Mouse (Mus musculus) forebrain, embryonic 14.5 days (tissue): Measurements from ENCODE around the gene Dguok. TPM values are rescaled to one million over a fixed set of nuclear protein-coding genes. Genes with fewer than 3 reads are reported as not detected.

ENCODE experiments used
- ATAC-seq: fragments of 200-750 bp; cut with Nextera tagmentation; 2 replicates; pipeline ENCODE4 v1.8.0; 2017; ENCODE audit warnings: mild to moderate bottlenecking, moderate library complexity
- DNase-seq: peaks from one replicate; pipeline ENCODE4 v3.0.0-alpha.2; 2015; ENCODE audit warnings: low spot score
- H3K27ac ChIP-seq: fragments of 300-500 bp; sonication (generic); 2 replicates; pipeline ENCODE4 v1.5.1; 2014; ENCODE audit warnings: low read depth, mild to moderate bottlenecking, control low read depth, low read length, moderate library complexity
- H3K27me3 ChIP-seq: fragments of 300-500 bp; sonication (generic); replicated peaks from 2 replicates; pipeline ENCODE4 v1.6.1; 2014; ENCODE audit warnings: low read length, control low read depth, mixed read lengths; ENCODE audit not compliant: control insufficient read depth, insufficient read depth
- H3K36me3 ChIP-seq: fragments of 300-500 bp; sonication (generic); 2 replicates; pipeline ENCODE4 v1.6.1; 2014; ENCODE audit warnings: low read length, control low read depth; ENCODE audit not compliant: control insufficient read depth, insufficient read depth
- H3K4me1 ChIP-seq: fragments of 300-500 bp; sonication (generic); 2 replicates; pipeline ENCODE4 v1.6.1; 2014; ENCODE audit warnings: antibody characterized with exemption, low read length, control low read depth; ENCODE audit not compliant: control insufficient read depth, insufficient read depth
- H3K4me2 ChIP-seq: fragments of 300-500 bp; sonication (generic); 2 replicates; pipeline ENCODE4 v1.6.1; 2014; ENCODE audit warnings: mild to moderate bottlenecking, control low read depth, low read length
- H3K4me3 ChIP-seq: fragments of 300-500 bp; sonication (generic); 2 replicates; pipeline ENCODE4 v1.5.1; 2014; ENCODE audit warnings: low read depth, low read length, control low read depth
- H3K9ac ChIP-seq: fragments of 300-500 bp; sonication (generic); 2 replicates; pipeline ENCODE4 v1.6.1; 2014; ENCODE audit warnings: mild to moderate bottlenecking, low read length, control low read depth, moderate library complexity
- H3K9me3 ChIP-seq: fragments of 300-500 bp; sonication (generic); replicated peaks from 2 replicates; pipeline ENCODE4 v1.6.1; 2016; ENCODE audit warnings: low read length, control low read depth, mixed read lengths; ENCODE audit not compliant: control insufficient read depth
- WGBS: fragments of 180-500 bp; shearing (Covaris S2); extraction: QIAGEN DNeasy Blood & Tissue Kit; methylation state at CpG from one replicate; pipeline ENCODE4 v1.1.7; 2014; 5-methylcytosine and 5-hydroxymethylcytosine counted together
- polyA plus RNA-seq: library from polyadenylated mRNA; unstranded; fragments of >200 nt; fragmentation: Nextera tagmentation; extraction: Ambion mirVana; gene quantifications from 2 replicates; pipeline ENCODE4 v1.2.1, GENCODE M21; 2014

Gene Dguok
- polyA plus RNA-seq, 1 experiment from 2014 or later = 71.1 TPM

GRCm38 (mm10) chr6:83442639-83443038 lies 64.1 kb downstream of the Dguok start:
- peaks cover 25% of the 10 kb centered on the region; the same call in 1 of the 2 replicates for H3K36me3 ChIP-seq
- H3K9ac ChIP-seq = peak overlapping the region; percentile 91; the same call in 1 of the 2 replicates
- H3K4me3 ChIP-seq = peak overlapping the region; percentile 74; the same call in 1 of the 2 replicates
- H3K4me1 ChIP-seq = peaks cover 75% of the 10 kb centered on the region
- peak overlapping the region; percentile 98; the same call in 1 of the 2 replicates for H3K27ac ChIP-seq
- 33% methylated on average over 3 of the region's 3 CpGs for WGBS
- H3K27me3 ChIP-seq = no peaks in the 10 kb centered on the region
- ATAC-seq (no peak), DNase-seq (no peak)
- peak overlapping the region; percentile 75 for H3K4me2 ChIP-seq
- H3K9me3 ChIP-seq = no peaks in the 10 kb centered on the region

- H3K27ac ChIP-seq = peak overlapping the region; percentile 98
- H3K4me3 ChIP-seq = peak overlapping the region; percentile 74
- peaks cover 22% of the 10 kb centered on the region; the same call in 1 of the 2 replicates for H3K36me3 ChIP-seq
- DNase-seq = peak; percentile 91
- H3K27me3 ChIP-seq = no peaks in the 10 kb centered on the region
- ATAC-seq = peak; percentile 91
- WGBS = under 1% methylated on average over 48 of the region's 48 CpGs
- peak overlapping the region; percentile 75 for H3K4me2 ChIP-seq
- H3K9ac ChIP-seq = peak overlapping the region; percentile 91
- H3K9me3 ChIP-seq = no peaks in the 10 kb centered on the region
- peaks cover 77% of the 10 kb centered on the region for H3K4me1 ChIP-seq
Observed at GRCm38 (mm10) chr6:83441259-83442061, 65.3 kb downstream of the Dguok start.

GRCm38 (mm10) chr6:83440510-83441258 lies 66.1 kb downstream of the Dguok start:
- 2% methylated on average over 26 of the region's 26 CpGs for WGBS
- Histone ChIP-seq H3K9me3 (no peaks in the 10 kb centered on the region), H3K9ac (peak overlapping the region; percentile 91), H3K27me3 (no peaks in the 10 kb centered on the region), H3K27ac (peak overlapping the region; percentile 98), H3K4me1 (peaks cover 78% of the 10 kb centered on the region), H3K4me2 (peak overlapping the region; percentile 75), H3K36me3 (peaks cover 25% of the 10 kb centered on the region; the same call in 1 of the 2 replicates), H3K4me3 (peak overlapping the region; percentile 74)
- peak; percentile 86 for DNase-seq
- peak; percentile 62 for ATAC-seq

- ATAC-seq (no peak), DNase-seq (no peak)
- Histone ChIP-seq H3K27me3 (no peaks in the 10 kb centered on the region), H3K9ac (peak overlapping the region; percentile 91), H3K4me2 (peak overlapping the region; percentile 75), H3K27ac (peak overlapping the region; percentile 98), H3K4me3 (peak overlapping the region; percentile 74), H3K4me1 (peaks cover 78% of the 10 kb centered on the region), H3K36me3 (peaks cover 24% of the 10 kb centered on the region), H3K9me3 (no peaks in the 10 kb centered on the region)
- WGBS = 20% methylated on average over 3 of the region's 3 CpGs
Observed at GRCm38 (mm10) chr6:83440197-83440509, 66.6 kb downstream of the Dguok start.

GRCm38 (mm10) chr6:83439781-83440180 lies 67.0 kb downstream of the Dguok start:
- Histone ChIP-seq H3K27ac (peak overlapping the region; percentile 98; the same call in 1 of the 2 replicates), H3K9me3 (no peaks in the 10 kb centered on the region), H3K4me1 (peaks cover 78% of the 10 kb centered on the region), H3K4me2 (peak overlapping the region; percentile 75), H3K36me3 (peaks cover 24% of the 10 kb centered on the region), H3K27me3 (no peaks in the 10 kb centered on the region), H3K9ac (peak overlapping the region; percentile 91), H3K4me3 (peak overlapping the region; percentile 74)
- 67% methylated on average over 5 of the region's 5 CpGs for WGBS
- ATAC-seq (no peak), DNase-seq (no peak)

- H3K4me2 ChIP-seq = peak overlapping the region; percentile 75
- WGBS = 70% methylated on average over 13 of the region's 13 CpGs
- peak overlapping the region; percentile 91 for H3K9ac ChIP-seq
- H3K27ac ChIP-seq = peak overlapping the region; percentile 17; the same call in 1 of the 2 replicates
- no peaks in the 10 kb centered on the region for H3K9me3 ChIP-seq
- H3K36me3 ChIP-seq = peaks cover 24% of the 10 kb centered on the region
- H3K4me3 ChIP-seq = peak overlapping the region; percentile 74
- H3K4me1 ChIP-seq = peaks cover 74% of the 10 kb centered on the region
- DNase-seq (no peak), ATAC-seq (no peak)
- no peaks in the 10 kb centered on the region for H3K27me3 ChIP-seq
Observed at GRCm38 (mm10) chr6:83439119-83439767, 67.5 kb downstream of the Dguok start.

GRCm38 (mm10) chr6:83438584-83438983 lies 68.2 kb downstream of the Dguok start:
- Histone ChIP-seq H3K27me3 (no peaks in the 10 kb centered on the region), H3K27ac (peak overlapping the region; percentile 17; the same call in 1 of the 2 replicates), H3K4me3 (0 out of 2 replicates have a peak overlapping the region, but pooled peaks have one; percentile 6), H3K9me3 (no peaks in the 10 kb centered on the region), H3K36me3 (peaks cover 28% of the 10 kb centered on the region), H3K9ac (peak overlapping the region; percentile 91), H3K4me2 (peak overlapping the region; percentile 75), H3K4me1 (peaks cover 71% of the 10 kb centered on the region)
- WGBS = 48% methylated on average over 3 of the region's 3 CpGs
- ATAC-seq = no peak
- DNase-seq = no peak

- Histone ChIP-seq H3K27me3 (no peaks in the 10 kb centered on the region), H3K4me1 (peaks cover 63% of the 10 kb centered on the region), H3K27ac (no peak overlapping the region), H3K4me3 (no peak overlapping the region), H3K9ac (peak overlapping the region; percentile 91; the same call in 1 of the 2 replicates), H3K9me3 (no peaks in the 10 kb centered on the region), H3K4me2 (peak overlapping the region; percentile 75; the same call in 1 of the 2 replicates), H3K36me3 (peaks cover 35% of the 10 kb centered on the region)
- WGBS = 23% methylated on average over 3 of the region's 3 CpGs
- no peak for ATAC-seq
- no peak for DNase-seq
Observed at GRCm38 (mm10) chr6:83437802-83438201, 69.0 kb downstream of the Dguok start.
